Mouse (Mus musculus): ENCODE data around the gene Ccl11.

Gene Ccl11

GRCm38 (mm10) chr11:82053849-82054248, 3.8 kb upstream of the Ccl11 start:
- no peak for DNase-seq (ENCODE audit: low spot score)

GRCm38 (mm10) chr11:82062226-82062625, 4.6 kb downstream of the Ccl11 start:
- DNase-seq (ENCODE audit: low spot score): no peak

- no peak for DNase-seq (ENCODE audit: low spot score)
Measured at GRCm38 (mm10) chr11:82063454-82063853, 5.8 kb downstream of the Ccl11 start.

GRCm38 (mm10) chr11:82066953-82067571, 9.4 kb downstream of the Ccl11 start:
- no peak for DNase-seq (ENCODE audit: low spot score)

GRCm38 (mm10) chr11:82071076-82071475, 13.5 kb downstream of the Ccl11 start:
- DNase-seq (ENCODE audit: low spot score): no peak

- no peak for DNase-seq (ENCODE audit: low spot score)
Measured at GRCm38 (mm10) chr11:82072374-82072773, 14.8 kb downstream of the Ccl11 start.

GRCm38 (mm10) chr11:82072984-82073383, 15.4 kb downstream of the Ccl11 start:
- DNase-seq (ENCODE audit: low spot score): no peak

GRCm38 (mm10) chr11:82073686-82074085, 16.1 kb downstream of the Ccl11 start:
- no peak for DNase-seq (ENCODE audit: low spot score)

- DNase-seq (ENCODE audit: low spot score): no peak
Measured at GRCm38 (mm10) chr11:82077031-82077430, 19.4 kb downstream of the Ccl11 start.

- no peak for DNase-seq (ENCODE audit: low spot score)
Measured at GRCm38 (mm10) chr11:82078136-82078730, 20.6 kb downstream of the Ccl11 start.

- no peak for DNase-seq (ENCODE audit: low spot score)
Measured at GRCm38 (mm10) chr11:82080865-82081264, 23.2 kb downstream of the Ccl11 start.

GRCm38 (mm10) chr11:82084360-82084759, 26.7 kb downstream of the Ccl11 start:
- DNase-seq (ENCODE audit: low spot score): no peak

GRCm38 (mm10) chr11:82099511-82100323, 42.1 kb downstream of the Ccl11 start:
- no peak for DNase-seq (ENCODE audit: low spot score)

GRCm38 (mm10) chr11:82101087-82101486, 43.5 kb downstream of the Ccl11 start:
- no peak for DNase-seq (ENCODE audit: low spot score)

- DNase-seq (ENCODE audit: low spot score): no peak
Measured at GRCm38 (mm10) chr11:82101529-82101928, 43.9 kb downstream of the Ccl11 start, which contains the start of gene Ccl12. Gene Ccl12, plus strand, starts transcription at chr11:82101845.

GRCm38 (mm10) chr11:82109611-82110010, 52.0 kb downstream of the Ccl11 start:
- no peak for DNase-seq (ENCODE audit: low spot score)

GRCm38 (mm10) chr11:82110372-82111248, 53.0 kb downstream of the Ccl11 start:
- no peak for DNase-seq (ENCODE audit: low spot score)

All from c-Kit-positive CD71-positive TER-119-positive erythroid progenitor cells, embryonic 14.5 days (primary cell).